Mouse (Mus musculus): ENCODE results near the gene Tox4. TPM values are rescaled to one million over a fixed set of nuclear protein-coding genes. Genes with fewer than 3 reads are reported as not detected.
"Not testable (repeated sequence)": the region's sequence is repeated elsewhere in the genome, so short reads cannot be mapped to it uniquely, and the experiment has no call there.

Tox4 gene
- polyA plus RNA-seq (2017; shearing (Covaris generic)) = 10 to 100 TPM; 66.0 to 76.9 TPM

- ATAC-seq = peak; percentile 95
Observed at GRCm38 (mm10) chr14:52278932-52279746, at the start of gene Tox4, which contains the start of gene Rab2b. TSS of gene Tox4 (plus strand) at chr14:52279146. TSS of gene Rab2b (minus strand) at chr14:52279545.

GRCm38 (mm10) chr14:52232249-52232648 lies 46.7 kb upstream of the Tox4 start:
- no peak for ATAC-seq

- no peak for ATAC-seq
Observed at GRCm38 (mm10) chr14:52235165-52235564, 43.8 kb upstream of the Tox4 start.

GRCm38 (mm10) chr14:52236216-52236615 lies 42.7 kb upstream of the Tox4 start:
- no peak for ATAC-seq

- peak; percentile 100 for ATAC-seq
Observed at GRCm38 (mm10) chr14:52244041-52244689, 34.8 kb upstream of the Tox4 start.

- no peak for ATAC-seq
Observed at GRCm38 (mm10) chr14:52244690-52245042, 34.3 kb upstream of the Tox4 start.

GRCm38 (mm10) chr14:52246129-52246528 lies 32.8 kb upstream of the Tox4 start:
- no peak for ATAC-seq

- no peak for ATAC-seq
Observed at GRCm38 (mm10) chr14:52256311-52257175, 22.4 kb upstream of the Tox4 start.

- ATAC-seq = peak; percentile 99
Observed at GRCm38 (mm10) chr14:52257484-52258213, 21.3 kb upstream of the Tox4 start, which contains the start of gene Chd8. TSS of gene Chd8 (minus strand) at chr14:52257780.

- ATAC-seq = peak; percentile 32
Observed at GRCm38 (mm10) chr14:52272781-52273180, 6.2 kb upstream of the Tox4 start.

GRCm38 (mm10) chr14:52277210-52277609 lies 1.7 kb upstream of the Tox4 start:
- ATAC-seq = no peak

GRCm38 (mm10) chr14:52279747-52280120 lies 788 bp downstream of the Tox4 start:
- ATAC-seq = no peak

GRCm38 (mm10) chr14:52283629-52284028 lies 4.7 kb downstream of the Tox4 start:
- no peak for ATAC-seq

- ATAC-seq = no peak
Observed at GRCm38 (mm10) chr14:52284191-52284590, 5.2 kb downstream of the Tox4 start.

GRCm38 (mm10) chr14:52295558-52296264 lies 16.8 kb downstream of the Tox4 start:
- peak; percentile 23 for ATAC-seq

GRCm38 (mm10) chr14:52303517-52303916 lies 24.6 kb downstream of the Tox4 start:
- ATAC-seq = not testable (repeated sequence)

- ATAC-seq = peak; percentile 95
Observed at GRCm38 (mm10) chr14:52304644-52305271, 25.8 kb downstream of the Tox4 start, which contains the start of gene Mettl3. TSS of gene Mettl3 (minus strand) at chr14:52305128.

- ATAC-seq = no peak
Observed at GRCm38 (mm10) chr14:52306100-52306499, 27.2 kb downstream of the Tox4 start.

- not testable (repeated sequence) for ATAC-seq
Observed at GRCm38 (mm10) chr14:52310343-52310742, 31.4 kb downstream of the Tox4 start.

- no peak for ATAC-seq
Observed at GRCm38 (mm10) chr14:52310906-52311305, 32.0 kb downstream of the Tox4 start.
